Mouse (Mus musculus) hindbrain, postnatal 0 days (tissue): ENCODE data around the gene Ppip5k1. TPM values are rescaled to one million over a fixed set of nuclear protein-coding genes. Genes with fewer than 3 reads are reported as not detected.
A peak's percentile ranks its signal among the peaks of the same experiment; 100 is the strongest.

Experiments used
- ATAC-seq: fragments of 200-750 bp; cut with Nextera tagmentation; 2 replicates; pipeline ENCODE4 v1.8.0; 2017; ENCODE audit warnings: mild to moderate bottlenecking, moderate TSS enrichment, moderate library complexity
- DNase-seq: peaks from one replicate; pipeline ENCODE4 v3.0.0-alpha.2; 2015; ENCODE audit warnings: low spot score
- H3K27ac ChIP-seq: fragments of 300-500 bp; sonication (generic); 2 replicates; pipeline ENCODE4 v1.5.1; 2014; ENCODE audit warnings: mild to moderate bottlenecking
- H3K27me3 ChIP-seq: fragments of 300-500 bp; sonication (generic); 2 replicates; pipeline ENCODE4 v1.6.1; 2014; ENCODE audit warnings: low read length, mixed read lengths; ENCODE audit not compliant: insufficient read depth
- H3K36me3 ChIP-seq: fragments of 300-500 bp; sonication (generic); 2 replicates; pipeline ENCODE4 v1.6.1; 2014; ENCODE audit warnings: low read length, mixed read lengths; ENCODE audit not compliant: insufficient read depth
- H3K4me1 ChIP-seq: fragments of 300-500 bp; sonication (generic); 2 replicates; pipeline ENCODE4 v1.6.1; 2014; ENCODE audit warnings: antibody characterized with exemption, low read length, mixed read lengths; ENCODE audit not compliant: insufficient read depth
- H3K4me2 ChIP-seq: fragments of 300-500 bp; sonication (generic); 2 replicates; pipeline ENCODE4 v1.6.1; 2014; ENCODE audit warnings: low read depth, mild to moderate bottlenecking, low read length, moderate library complexity, mixed read lengths
- H3K4me3 ChIP-seq: fragments of 300-500 bp; sonication (generic); 2 replicates; pipeline ENCODE4 v1.5.1; 2014; ENCODE audit warnings: low read length
- H3K9ac ChIP-seq: fragments of 300-500 bp; sonication (generic); replicated peaks from 2 replicates; pipeline ENCODE4 v1.6.1; 2014; ENCODE audit warnings: mild to moderate bottlenecking, low read length, moderate library complexity, mixed read lengths
- H3K9me3 ChIP-seq: fragments of 300-500 bp; sonication (generic); 2 replicates; pipeline ENCODE4 v1.6.1; 2016; ENCODE audit warnings: low read length, mixed read lengths
- CTCF ChIP-seq: IDR thresholded peaks from 2 replicates; pipeline ENCODE4 v1.5.1; 2016; ENCODE audit warnings: antibody characterized with exemption, control low read depth, low read depth
- WGBS: fragments of 180-500 bp; shearing (Covaris S2); extraction: QIAGEN DNeasy Blood & Tissue Kit; methylation state at CpG from one replicate; pipeline ENCODE4 v1.1.7; 2014; 5-methylcytosine and 5-hydroxymethylcytosine counted together
- polyA plus RNA-seq: library from polyadenylated mRNA; unstranded; fragments of >200 nt; fragmentation: Nextera tagmentation; extraction: Ambion mirVana; gene quantifications from 2 replicates; pipeline ENCODE4 v1.2.1, GENCODE M21; 2015
- total RNA-seq: library from RNA; depleted of rRNA; stranded (reverse); fragments of >200 nt; gene quantifications from 2 replicates; pipeline ENCODE4 v1.2.3, GENCODE M21; 2014; rRNA removed

The Ppip5k1 gene
- total and polyA plus RNA-seq, 2 experiments from 2014 or later = 13.5 to 16.6 TPM

- Histone ChIP-seq H3K27me3 (no peaks in the 10 kb centered on the region), H3K9ac (no peak overlapping the region), H3K4me1 (peaks cover 7% of the 10 kb centered on the region; the same call in 1 of the 2 replicates), H3K9me3 (no peaks in the 10 kb centered on the region), H3K27ac (peak overlapping the region; percentile 93), H3K36me3 (no peaks in the 10 kb centered on the region), H3K4me3 (no peak overlapping the region), H3K4me2 (no peak overlapping the region)
- DNase-seq (peak; percentile 77), ATAC-seq (no peak)
- TF ChIP-seq CTCF = peak; percentile 38
- 14% methylated on average over 2 of the region's 2 CpGs for WGBS
Measured at GRCm38 (mm10) chr2:121287850-121288249, 67.3 kb downstream of the Ppip5k1 start.

GRCm38 (mm10) chr2:121271928-121272516 lies 83.2 kb downstream of the Ppip5k1 start:
- Histone ChIP-seq H3K27me3 (no peaks in the 10 kb centered on the region), H3K27ac (peak overlapping the region; percentile 95), H3K4me1 (peaks cover 8% of the 10 kb centered on the region; the same call in 1 of the 2 replicates), H3K4me3 (peak overlapping the region; percentile 98), H3K9ac (peak overlapping the region; percentile 87; the same call in 1 of the 2 replicates), H3K36me3 (no peaks in the 10 kb centered on the region), H3K9me3 (no peaks in the 10 kb centered on the region), H3K4me2 (peak overlapping the region; percentile 62)
- WGBS = 10% methylated on average over 4 of the region's 4 CpGs
- no peak for ATAC-seq
- TF ChIP-seq CTCF = no peak
- DNase-seq = peak; percentile 24

GRCm38 (mm10) chr2:121271236-121271927 lies 83.8 kb downstream of the Ppip5k1 start, which contains the start of gene Trp53bp1:
Gene Trp53bp1, minus strand, starts transcription at chr2:121271407.
- DNase-seq (peak; percentile 97), ATAC-seq (peak; percentile 99)
- Histone ChIP-seq H3K27me3 (no peaks in the 10 kb centered on the region), H3K27ac (peak within 1 kb of the TSS; percentile 95), H3K4me1 (peaks cover 8% of the 10 kb centered on the region; the same call in 1 of the 2 replicates), H3K36me3 (no peaks in the 10 kb centered on the region), H3K4me3 (peak within 1 kb of the TSS; percentile 98), H3K4me2 (peak within 1 kb of the TSS; percentile 62), H3K9me3 (no peaks in the 10 kb centered on the region), H3K9ac (peak within 1 kb of the TSS; percentile 87)
- 1% methylated on average over 37 of the region's 37 CpGs for WGBS
- TF ChIP-seq CTCF = peak; percentile 39

GRCm38 (mm10) chr2:121270521-121271235 lies 84.5 kb downstream of the Ppip5k1 start:
- peak; percentile 88 for ATAC-seq
- Histone ChIP-seq H3K36me3 (no peaks in the 10 kb centered on the region), H3K9me3 (no peaks in the 10 kb centered on the region), H3K27me3 (no peaks in the 10 kb centered on the region), H3K4me3 (peak overlapping the region; percentile 98), H3K9ac (peak overlapping the region; percentile 87), H3K27ac (peak overlapping the region; percentile 95), H3K4me1 (peaks cover 8% of the 10 kb centered on the region; the same call in 1 of the 2 replicates), H3K4me2 (peak overlapping the region; percentile 62)
- DNase-seq = peak; percentile 32
- no peak for TF ChIP-seq CTCF
- WGBS = 2% methylated on average over 31 of the region's 35 CpGs

- no peak overlapping the region for H3K27ac ChIP-seq
- H3K4me3 ChIP-seq = no peak overlapping the region
- peaks cover 8% of the 10 kb centered on the region; the same call in 1 of the 2 replicates for H3K4me1 ChIP-seq
- no peak for ATAC-seq
- WGBS = 64% methylated on average over 8 of the region's 8 CpGs
- no peaks in the 10 kb centered on the region for H3K27me3 ChIP-seq
- no peak for DNase-seq
- H3K36me3 ChIP-seq = no peaks in the 10 kb centered on the region
- no peaks in the 10 kb centered on the region for H3K9me3 ChIP-seq
- TF ChIP-seq CTCF = no peak
- H3K4me2 ChIP-seq = no peak overlapping the region
- 0 out of 2 replicates have a peak overlapping the region, but pooled peaks have one; percentile 1 for H3K9ac ChIP-seq
Measured at GRCm38 (mm10) chr2:121268446-121268845, 86.8 kb downstream of the Ppip5k1 start.

Other genes with a start within 250 kb of the Ppip5k1 start
- gene Tgm7, start 245.6 kb downstream of the Ppip5k1 start, total RNA-seq = not detected in 2 replicates
- gene Tgm7, start 245.6 kb downstream of the Ppip5k1 start, polyA plus RNA-seq = not detected in 2 replicates
- 17.6 and 22.4 TPM in 2 replicates for gene Adal, start 215.0 kb downstream of the Ppip5k1 start, total RNA-seq
- gene Adal, start 215.0 kb downstream of the Ppip5k1 start, polyA plus RNA-seq = 18.0 and 18.4 TPM in 2 replicates
- gene Lcmt2, start 214.7 kb downstream of the Ppip5k1 start, total RNA-seq = 9.6 and 10.1 TPM in 2 replicates
- gene Lcmt2, start 214.7 kb downstream of the Ppip5k1 start, polyA plus RNA-seq = 11.4 and 14.2 TPM in 2 replicates
- gene Tubgcp4, start 184.7 kb downstream of the Ppip5k1 start, total RNA-seq = 20.2 and 33.6 TPM in 2 replicates
- 26.1 and 27.6 TPM in 2 replicates for gene Tubgcp4, start 184.7 kb downstream of the Ppip5k1 start, polyA plus RNA-seq
- 3.2 and 5.7 TPM in 2 replicates for gene Zscan29, start 184.3 kb downstream of the Ppip5k1 start, total RNA-seq
- gene Zscan29, start 184.3 kb downstream of the Ppip5k1 start, polyA plus RNA-seq = 5.3 and 5.5 TPM in 2 replicates
- gene Trp53bp1, start 84.0 kb downstream of the Ppip5k1 start, total RNA-seq = 194 and 277 TPM in 2 replicates
- gene Trp53bp1, start 84.0 kb downstream of the Ppip5k1 start, polyA plus RNA-seq = 76.4 and 80.9 TPM in 2 replicates
- gene Map1a, start 65.8 kb downstream of the Ppip5k1 start, total RNA-seq = 160 and 173 TPM in 2 replicates
- 70.6 and 72.5 TPM in 2 replicates for gene Map1a, start 65.8 kb downstream of the Ppip5k1 start, polyA plus RNA-seq
- gene Ckmt1, start 2.3 kb upstream of the Ppip5k1 start, total RNA-seq = 139 and 161 TPM in 2 replicates
- 167 and 168 TPM in 2 replicates for gene Ckmt1, start 2.3 kb upstream of the Ppip5k1 start, polyA plus RNA-seq
- 0.07 TPM in 1 of 2 replicates, not detected in the other for gene Strc, start 31.8 kb upstream of the Ppip5k1 start, total RNA-seq
- 0.03 TPM in 1 of 2 replicates, not detected in the other for gene Strc, start 31.8 kb upstream of the Ppip5k1 start, polyA plus RNA-seq
- 47.4 and 56.8 TPM in 2 replicates for gene Pdia3, start 58.4 kb upstream of the Ppip5k1 start, total RNA-seq
- gene Pdia3, start 58.4 kb upstream of the Ppip5k1 start, polyA plus RNA-seq = 291 and 296 TPM in 2 replicates
- 2.1 and 3.3 TPM in 2 replicates for gene Catsper2, start 58.4 kb upstream of the Ppip5k1 start, total RNA-seq
- 4.3 and 4.9 TPM in 2 replicates for gene Catsper2, start 58.4 kb upstream of the Ppip5k1 start, polyA plus RNA-seq
- 0.58 TPM in 1 of 2 replicates, not detected in the other for gene Ell3, start 88.9 kb upstream of the Ppip5k1 start, total RNA-seq
- 1.4 and 1.7 TPM in 2 replicates for gene Ell3, start 88.9 kb upstream of the Ppip5k1 start, polyA plus RNA-seq
- gene Serf2, start 93.8 kb upstream of the Ppip5k1 start, total RNA-seq = 420 and 667 TPM in 2 replicates
- 306 and 336 TPM in 2 replicates for gene Serf2, start 93.8 kb upstream of the Ppip5k1 start, polyA plus RNA-seq
- 5.4 and 12.5 TPM in 2 replicates for gene Hypk, start 97.9 kb upstream of the Ppip5k1 start, total RNA-seq
- gene Hypk, start 97.9 kb upstream of the Ppip5k1 start, polyA plus RNA-seq = 110 and 119 TPM in 2 replicates
- 1.3 and 1.5 TPM in 2 replicates for gene Serinc4, start 101.4 kb upstream of the Ppip5k1 start, total RNA-seq
- 0.57 and 1.1 TPM in 2 replicates for gene Serinc4, start 101.4 kb upstream of the Ppip5k1 start, polyA plus RNA-seq
- gene Mfap1b, start 118.7 kb upstream of the Ppip5k1 start, total RNA-seq = 14.7 and 17.7 TPM in 2 replicates
- 52.8 and 57.0 TPM in 2 replicates for gene Mfap1b, start 118.7 kb upstream of the Ppip5k1 start, polyA plus RNA-seq
- 12.0 and 14.4 TPM in 2 replicates for gene Mfap1a, start 151.3 kb upstream of the Ppip5k1 start, total RNA-seq
- 21.3 and 21.5 TPM in 2 replicates for gene Mfap1a, start 151.3 kb upstream of the Ppip5k1 start, polyA plus RNA-seq
- 4.6 and 5.3 TPM in 2 replicates for gene Wdr76, start 151.3 kb upstream of the Ppip5k1 start, total RNA-seq
- gene Wdr76, start 151.3 kb upstream of the Ppip5k1 start, polyA plus RNA-seq = 2.4 and 2.8 TPM in 2 replicates